Mouse (Mus musculus) cortical plate, adult 2 months (tissue): ENCODE measurements around the gene Trim41. TPM values are rescaled to one million over a fixed set of nuclear protein-coding genes. Genes with fewer than 3 reads are reported as not detected.
"Not testable (repeated sequence)": the region's sequence is repeated elsewhere in the genome, so short reads cannot be mapped to it uniquely, and the experiment has no call there.

Source experiments
- H3K27ac ChIP-seq: fragments of 200-500 bp; 2 replicates; pipeline ENCODE4 v1.5.1; 2012; ENCODE audit warnings: low read length, control low read depth, inconsistent platforms; ENCODE audit not compliant: insufficient read depth
- H3K4me1 ChIP-seq: fragments of 200-500 bp; 2 replicates; pipeline ENCODE4 v1.6.1; 2011; ENCODE audit warnings: low read length; ENCODE audit not compliant: control insufficient read depth, insufficient read depth
- H3K4me3 ChIP-seq: fragments of 200-500 bp; 2 replicates; pipeline ENCODE4 v1.5.1; 2011; ENCODE audit warnings: mild to moderate bottlenecking, low read length, control low read depth; ENCODE audit not compliant: insufficient read depth
- CTCF ChIP-seq: fragments of 200-500 bp; IDR thresholded peaks from 2 replicates; pipeline ENCODE4 v1.5.1; 2011; ENCODE audit warnings: mild to moderate bottlenecking, control low read depth, low read length; ENCODE audit not compliant: insufficient read depth; ENCODE audit errors: extremely low read depth
- POLR2A ChIP-seq: fragments of 200-500 bp; IDR thresholded peaks from 2 replicates; pipeline ENCODE4 v1.6.1; 2011; ENCODE audit warnings: mild to moderate bottlenecking, low read length, control low read depth; ENCODE audit not compliant: insufficient read depth; ENCODE audit errors: extremely low read depth
- polyA plus RNA-seq: library from polyadenylated mRNA; depleted of rRNA; stranded (reverse); fragments of >200 nt; gene quantifications from 2 replicates; pipeline ENCODE4 v1.2.3, GENCODE M21; 2012

The Trim41 gene
- polyA plus RNA-seq, 1 experiment, result 43.1 TPM

DNA sequence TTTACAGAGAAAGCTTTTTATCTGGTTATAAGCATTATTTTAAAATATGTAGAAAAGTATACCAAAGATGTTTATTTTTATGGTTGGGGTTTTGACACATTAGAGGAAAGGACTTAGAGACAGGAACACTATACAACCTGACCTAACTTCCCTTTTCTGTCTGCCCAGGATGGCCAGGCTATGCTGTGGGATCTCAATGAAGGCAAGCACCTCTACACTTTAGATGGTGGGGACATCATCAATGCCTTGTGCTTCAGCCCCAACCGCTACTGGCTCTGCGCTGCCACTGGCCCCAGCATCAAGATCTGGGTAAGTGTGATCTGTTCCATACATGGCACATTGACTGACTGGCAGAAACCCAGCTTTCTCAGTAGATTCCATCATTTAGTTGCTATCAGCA lies 13.2 kb downstream of the Trim41 start:
- H3K27ac ChIP-seq, result no peak overlapping the region
- TF ChIP-seq POLR2A, result no peak
- no peak for TF ChIP-seq CTCF

GRCm38 (mm10) chr11:48801831-48802772 lies 15.1 kb downstream of the Trim41 start:
- TF ChIP-seq POLR2A, result no peak
- no peak for TF ChIP-seq CTCF
- Histone ChIP-seq H3K4me1 (peaks cover 3% of the 10 kb centered on the region; the same call in 1 of the 2 replicates), H3K27ac (no peak overlapping the region)

More for the DNA sequence above, 13.2 kb downstream of the Trim41 start:
- no peak overlapping the region for H3K4me3 ChIP-seq
- peaks cover 3% of the 10 kb centered on the region; the same call in 1 of the 2 replicates for H3K4me1 ChIP-seq

DNA sequence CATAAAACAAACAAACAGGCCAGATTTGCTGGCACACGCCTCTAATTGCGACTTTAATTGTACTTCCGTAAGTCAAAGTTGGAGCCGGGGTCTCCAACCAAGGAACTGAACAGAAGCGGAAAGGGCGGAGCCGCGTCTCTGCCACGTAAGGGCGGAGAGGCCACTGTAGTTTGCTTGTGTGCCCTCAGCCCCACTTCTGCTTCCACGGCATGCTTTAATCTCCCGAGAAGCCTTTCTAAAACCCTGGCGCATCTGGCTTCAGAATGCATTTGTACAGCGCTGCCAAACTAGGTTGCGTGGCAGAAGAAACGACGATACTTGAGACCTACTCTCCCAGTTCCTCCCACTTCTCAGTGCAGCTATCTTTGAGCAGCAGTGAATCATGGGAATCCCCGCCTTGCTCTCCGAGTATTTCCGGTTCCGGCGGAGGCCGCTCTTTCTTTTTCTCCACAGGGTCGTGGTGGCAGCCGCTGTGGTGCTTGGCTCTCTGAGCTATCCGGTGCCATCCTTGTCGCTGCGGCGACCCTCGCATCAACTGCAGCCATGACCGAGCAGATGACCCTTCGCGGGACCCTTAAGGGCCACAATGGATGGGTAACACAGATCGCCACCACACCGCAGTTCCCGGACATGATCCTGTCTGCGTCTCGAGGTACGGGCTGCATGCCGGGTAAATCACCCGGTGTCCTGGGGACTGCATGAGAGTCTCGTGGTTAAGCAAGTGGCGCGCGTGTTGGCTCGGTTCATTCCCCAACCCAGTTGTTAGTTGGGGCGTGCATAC lies 17.0 kb downstream of the Trim41 start, which contains the start of gene Rack1:
Gene Rack1 (plus strand): TSS at position 412 of the 781 bp plus-strand sequence.
- Histone ChIP-seq H3K4me1 (peaks cover 3% of the 10 kb centered on the region; the same call in 1 of the 2 replicates), H3K4me3 (peak within 1 kb of the TSS; percentile 52), H3K27ac (peak within 1 kb of the TSS; percentile 62)
- TF ChIP-seq CTCF, result no peak
- TF ChIP-seq POLR2A, result peak; percentile 65

More at GRCm38 (mm10) chr11:48801831-48802772, 15.1 kb downstream of the Trim41 start:
- peak overlapping the region; percentile 52; the same call in 1 of the 2 replicates for H3K4me3 ChIP-seq

DNA sequence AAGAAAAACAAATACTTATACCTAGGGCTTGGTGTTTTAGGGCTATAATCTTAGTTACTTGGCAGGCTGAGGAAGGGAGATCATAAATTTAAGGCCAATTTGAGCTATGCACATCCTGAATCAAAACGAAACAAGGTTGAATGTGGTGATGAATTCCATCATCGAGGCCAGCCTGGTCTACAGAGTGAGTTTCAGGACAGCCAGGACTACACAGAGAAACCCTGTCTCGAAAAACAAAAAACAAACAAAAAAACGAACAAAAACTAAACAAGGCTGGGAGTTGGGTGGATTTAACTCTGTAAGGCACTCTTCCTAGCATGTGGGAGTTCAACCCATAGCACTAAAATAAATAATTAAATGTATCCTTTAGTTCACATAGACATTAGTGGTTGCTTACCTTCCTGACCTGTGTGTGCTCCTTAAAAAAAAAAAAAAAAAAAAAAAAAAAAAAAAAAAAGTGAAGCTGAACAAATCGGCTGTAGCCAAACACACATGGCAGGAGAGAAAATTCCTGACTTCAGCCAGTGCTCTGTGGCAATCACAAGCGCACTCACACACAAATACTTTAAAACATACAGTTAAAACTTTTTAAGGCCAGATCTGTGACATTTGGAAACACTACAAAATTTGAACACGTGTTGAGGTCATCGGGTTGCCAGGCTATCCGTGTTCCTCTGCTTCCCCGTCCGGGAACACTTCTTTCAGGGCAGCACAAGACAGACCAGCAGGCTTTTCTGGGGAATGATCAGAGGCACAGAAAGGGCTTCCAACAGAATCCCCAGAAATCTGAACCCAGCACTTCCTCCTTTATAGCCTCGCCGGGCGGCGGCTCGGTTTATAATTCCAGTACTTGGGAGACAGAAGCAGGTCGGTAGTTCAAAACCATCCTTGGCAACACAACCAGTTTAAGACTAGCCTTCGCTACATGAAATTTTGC lies 17.9 kb downstream of the Trim41 start:
- peak overlapping the region; percentile 52 for H3K4me3 ChIP-seq
- H3K27ac ChIP-seq, result peak overlapping the region; percentile 57
- H3K4me1 ChIP-seq, result peaks cover 3% of the 10 kb centered on the region; the same call in 1 of the 2 replicates
- TF ChIP-seq POLR2A (no peak), CTCF (no peak)

GRCm38 (mm10) chr11:48798308-48798707 lies 18.8 kb downstream of the Trim41 start:
- no peak overlapping the region for H3K4me3 ChIP-seq
- no peak overlapping the region for H3K27ac ChIP-seq
- no peak for TF ChIP-seq POLR2A
- TF ChIP-seq CTCF, result no peak
- H3K4me1 ChIP-seq, result peaks cover 3% of the 10 kb centered on the region; the same call in 1 of the 2 replicates

GRCm38 (mm10) chr11:48797287-48797686 lies 19.9 kb downstream of the Trim41 start:
- Histone ChIP-seq H3K4me3 (no peak overlapping the region), H3K27ac (no peak overlapping the region), H3K4me1 (peaks cover 3% of the 10 kb centered on the region; the same call in 1 of the 2 replicates)
- TF ChIP-seq CTCF, result no peak

DNA sequence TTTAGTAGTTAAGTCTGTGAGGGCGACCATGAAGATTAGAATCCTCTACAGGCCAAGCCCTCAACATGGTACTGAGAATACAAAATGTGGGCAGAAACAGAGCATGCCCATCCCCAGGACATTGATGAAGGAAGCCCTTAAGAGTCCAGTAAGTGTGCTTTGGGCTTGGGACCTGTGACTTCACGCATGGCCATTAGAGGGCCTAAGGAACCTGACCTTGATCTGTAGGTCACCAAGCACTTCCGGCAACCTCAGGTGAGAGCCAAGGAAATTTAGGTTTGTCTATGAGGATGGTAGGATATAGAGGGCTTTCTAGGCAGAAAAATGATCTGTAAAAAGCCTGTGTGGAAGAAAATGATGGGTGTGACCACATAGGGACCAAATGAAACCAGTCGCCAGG lies 20.9 kb downstream of the Trim41 start:
- Histone ChIP-seq H3K4me3 (no peak overlapping the region), H3K4me1 (peaks cover 2% of the 10 kb centered on the region; the same call in 1 of the 2 replicates), H3K27ac (no peak overlapping the region)
- TF ChIP-seq POLR2A (no peak), CTCF (no peak)

- TF ChIP-seq CTCF (no peak), POLR2A (no peak)
- no peak overlapping the region for H3K27ac ChIP-seq
These were observed 21.9 kb downstream of the Trim41 start for GRCm38 (mm10) chr11:48795221-48795620.

GRCm38 (mm10) chr11:48793184-48793583 lies 24.0 kb downstream of the Trim41 start:
- Histone ChIP-seq H3K27ac (no peak overlapping the region), H3K4me3 (no peak overlapping the region), H3K4me1 (no peaks in the 10 kb centered on the region)
- TF ChIP-seq POLR2A, result no peak
- TF ChIP-seq CTCF, result no peak

More at GRCm38 (mm10) chr11:48795221-48795620, 21.9 kb downstream of the Trim41 start:
- H3K4me1 ChIP-seq, result no peaks in the 10 kb centered on the region
- H3K4me3 ChIP-seq, result no peak overlapping the region

- not testable (repeated sequence) for H3K4me3 ChIP-seq
These were observed 25.3 kb downstream of the Trim41 start for GRCm38 (mm10) chr11:48791894-48792293.

More at GRCm38 (mm10) chr11:48791894-48792293, 25.3 kb downstream of the Trim41 start:
- H3K27ac ChIP-seq, H3K4me1 ChIP-seq: not testable (repeated sequence)
